Mouse (Mus musculus) ovary, adult 10 weeks (tissue): ENCODE measurements around the gene Gpc6. TPM values are rescaled to one million over a fixed set of nuclear protein-coding genes. Genes with fewer than 3 reads are reported as not detected.

ENCODE experiments used
- polyA plus RNA-seq: library from polyadenylated mRNA; stranded (reverse); fragments of 350-450 nt; fragmentation: Illumina TruSeq; extraction: RNeasy Lipid Tissue Mini Kit (QIAGEN cat#74804); gene quantifications from one replicate; pipeline ENCODE4 v1.2.3, GENCODE M21; 2014

Gpc6 gene
- 13.7 TPM for polyA plus RNA-seq

DNA sequence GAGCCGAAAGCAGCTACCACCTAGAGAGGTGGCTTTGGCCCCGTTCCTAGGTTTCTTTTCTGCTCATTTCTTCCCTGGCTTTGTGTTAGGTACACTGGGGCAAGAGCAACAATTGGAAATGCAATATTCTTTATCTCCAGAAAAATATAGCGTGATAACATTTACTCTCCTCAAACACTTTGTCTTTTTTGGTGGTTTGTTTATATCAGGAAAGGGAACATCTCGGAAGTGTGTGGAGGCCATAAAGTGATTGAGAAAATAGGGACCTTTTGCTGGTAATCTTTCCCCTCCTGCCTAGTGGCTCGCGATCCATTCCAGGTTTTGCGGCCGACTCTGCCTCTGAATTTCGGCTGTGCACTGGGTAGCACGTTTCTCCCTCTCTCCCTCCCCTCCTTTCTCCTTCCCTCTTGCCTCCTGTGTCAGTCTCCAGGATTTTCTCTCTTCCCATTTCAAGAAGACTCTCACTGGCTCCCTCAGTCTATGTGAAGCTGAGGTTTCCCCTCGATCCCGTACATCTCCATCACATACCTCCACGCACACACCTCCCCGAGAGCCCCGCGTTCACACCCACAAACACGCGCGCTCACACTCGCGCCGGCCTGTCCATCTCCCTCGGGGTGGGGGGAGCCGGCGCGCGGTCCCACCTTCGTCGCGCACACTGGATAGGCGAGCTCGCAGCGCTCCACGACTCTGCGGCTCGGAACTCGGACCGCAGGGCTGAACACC lies at the start of gene Gpc6:
TSS of gene Gpc6 (plus strand) at position 440 of the 726 bp plus-strand sequence.

